Mouse (Mus musculus) hindbrain, embryonic 13.5 days (tissue): ENCODE results near the gene C2cd5. TPM values are rescaled to one million over a fixed set of nuclear protein-coding genes. Genes with fewer than 3 reads are reported as not detected.
A peak's percentile ranks its signal among the peaks of the same experiment; 100 is the strongest.

Experiments used
- ATAC-seq: fragments of 200-750 bp; cut with Nextera tagmentation; 2 replicates; pipeline ENCODE4 v1.8.0; 2017; ENCODE audit warnings: moderate TSS enrichment; ENCODE audit not compliant: low FRiP score
- H3K27ac ChIP-seq: fragments of 300-500 bp; sonication (generic); 2 replicates; pipeline ENCODE4 v1.5.1; 2015; ENCODE audit warnings: inconsistent platforms, mild to moderate bottlenecking, moderate library complexity
- H3K27me3 ChIP-seq: fragments of 300-500 bp; sonication (generic); 2 replicates; pipeline ENCODE4 v1.6.1; 2015; ENCODE audit warnings: mild to moderate bottlenecking, inconsistent platforms
- H3K36me3 ChIP-seq: fragments of 300-500 bp; sonication (generic); 2 replicates; pipeline ENCODE4 v1.6.1; 2015; ENCODE audit warnings: mild to moderate bottlenecking, inconsistent platforms
- H3K4me1 ChIP-seq: fragments of 300-500 bp; sonication (generic); replicated peaks from 2 replicates; pipeline ENCODE4 v1.6.1; 2015; ENCODE audit warnings: inconsistent platforms
- H3K4me2 ChIP-seq: fragments of 300-500 bp; sonication (generic); 2 replicates; pipeline ENCODE4 v1.6.1; 2015; ENCODE audit warnings: inconsistent platforms, mild to moderate bottlenecking, moderate library complexity
- H3K4me3 ChIP-seq: fragments of 300-500 bp; sonication (generic); 2 replicates; pipeline ENCODE4 v1.5.1; 2015; ENCODE audit warnings: mild to moderate bottlenecking, inconsistent platforms
- H3K9ac ChIP-seq: fragments of 300-500 bp; sonication (generic); 2 replicates; pipeline ENCODE4 v1.6.1; 2015; ENCODE audit warnings: mild to moderate bottlenecking, inconsistent platforms
- H3K9me3 ChIP-seq: fragments of 300-500 bp; sonication (generic); 2 replicates; pipeline ENCODE4 v1.6.1; 2016; ENCODE audit warnings: inconsistent platforms
- WGBS: fragments of 180-500 bp; shearing (Covaris S2); methylation state at CpG from one replicate; pipeline ENCODE4 v1.1.7; 2015; 5-methylcytosine and 5-hydroxymethylcytosine counted together
- polyA plus RNA-seq: library from polyadenylated mRNA; unstranded; fragments of >200 nt; fragmentation: Nextera tagmentation; extraction: Ambion mirVana; gene quantifications from 2 replicates; pipeline ENCODE4 v1.2.1, GENCODE M21; 2015

The C2cd5 gene
- polyA plus RNA-seq, 1 experiment from 2014 or later = 47.6 TPM

DNA sequence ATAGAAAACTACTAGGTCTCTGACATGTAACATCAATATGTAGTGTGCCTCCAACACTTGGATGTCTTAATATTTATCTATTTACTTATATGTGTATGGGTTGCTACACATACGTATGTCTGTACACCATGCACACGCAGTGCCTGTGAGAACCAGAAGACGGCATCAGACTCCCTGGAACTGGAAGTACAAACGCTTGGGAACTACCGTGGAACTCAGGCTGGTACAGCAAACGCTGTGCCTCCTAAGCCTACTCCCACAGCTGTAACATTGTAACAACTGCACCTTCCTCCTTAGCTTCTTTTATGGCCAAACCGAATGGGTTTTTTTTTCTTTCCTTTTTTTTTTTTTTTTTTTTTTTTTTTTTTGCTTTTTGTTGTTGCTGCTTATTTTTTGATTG is 10.4 kb upstream of the C2cd5 start:
- WGBS = 89% methylated on average over 7 of the region's 7 CpGs
- no peak overlapping the region for H3K4me2 ChIP-seq
- no peak overlapping the region for H3K4me3 ChIP-seq
- H3K36me3 ChIP-seq = no peaks in the 10 kb centered on the region
- H3K9me3 ChIP-seq = no peaks in the 10 kb centered on the region
- no peak overlapping the region for H3K9ac ChIP-seq
- H3K27ac ChIP-seq = no peak overlapping the region
- no peaks in the 10 kb centered on the region for H3K27me3 ChIP-seq
- ATAC-seq = no peak
- H3K4me1 ChIP-seq = 0 out of 2 replicates have a peak, but pooled peaks cover 3% of the 10 kb centered on the region

GRCm38 (mm10) chr6:143109622-143110218 is 9.8 kb upstream of the C2cd5 start:
- no peak overlapping the region for H3K27ac ChIP-seq
- H3K9ac ChIP-seq = no peak overlapping the region
- no peak for ATAC-seq
- H3K4me2 ChIP-seq = no peak overlapping the region
- no peaks in the 10 kb centered on the region for H3K36me3 ChIP-seq
- no peaks in the 10 kb centered on the region for H3K9me3 ChIP-seq
- H3K27me3 ChIP-seq = no peaks in the 10 kb centered on the region
- H3K4me3 ChIP-seq = no peak overlapping the region
- WGBS = 75% methylated on average over 16 of the region's 16 CpGs
- H3K4me1 ChIP-seq = 0 out of 2 replicates have a peak, but pooled peaks cover 3% of the 10 kb centered on the region

DNA sequence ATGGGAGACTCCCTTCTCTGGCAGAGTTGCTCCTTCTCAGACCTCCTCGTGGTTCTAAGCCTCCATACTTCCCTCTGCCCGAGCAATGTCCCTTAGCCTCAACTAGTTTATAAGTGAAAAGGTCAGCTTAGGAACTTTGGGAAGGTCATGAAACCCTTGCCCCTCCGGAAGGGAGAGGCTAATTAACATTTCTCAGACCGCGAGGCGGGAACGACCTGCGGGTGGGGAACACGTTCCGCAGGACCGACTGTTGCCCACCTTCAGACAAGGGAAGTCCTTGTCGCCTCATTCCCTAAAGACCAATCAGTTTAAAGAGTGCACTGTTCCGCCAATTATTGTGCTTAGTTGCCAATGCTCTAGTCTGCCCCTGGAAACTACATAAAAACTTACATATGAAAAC is 8.1 kb upstream of the C2cd5 start:
- 82% methylated on average over 13 of the region's 13 CpGs for WGBS
- H3K9me3 ChIP-seq = no peaks in the 10 kb centered on the region
- H3K4me1 ChIP-seq = no peaks in the 10 kb centered on the region

GRCm38 (mm10) chr6:143107611-143108010 is 7.7 kb upstream of the C2cd5 start:
- Histone ChIP-seq H3K9ac (no peak overlapping the region), H3K4me3 (no peak overlapping the region), H3K36me3 (no peaks in the 10 kb centered on the region), H3K4me1 (no peaks in the 10 kb centered on the region), H3K9me3 (no peaks in the 10 kb centered on the region), H3K27ac (no peak overlapping the region), H3K27me3 (0 out of 2 replicates have a peak, but pooled peaks cover under 1% of the 10 kb centered on the region), H3K4me2 (no peak overlapping the region)
- WGBS = 95% methylated on average over 4 of the region's 4 CpGs
- ATAC-seq = no peak

More for the DNA sequence above, 8.1 kb upstream of the C2cd5 start:
- H3K27me3 ChIP-seq = no peaks in the 10 kb centered on the region
- ATAC-seq = no peak
- H3K36me3 ChIP-seq = no peaks in the 10 kb centered on the region
- no peak overlapping the region for H3K4me3 ChIP-seq
- H3K9ac ChIP-seq = no peak overlapping the region
- no peak overlapping the region for H3K4me2 ChIP-seq
- no peak overlapping the region for H3K27ac ChIP-seq

GRCm38 (mm10) chr6:143105766-143106165 is 5.8 kb upstream of the C2cd5 start:
- 85% methylated on average over 3 of the region's 3 CpGs for WGBS
- Histone ChIP-seq H3K4me2 (no peak overlapping the region), H3K36me3 (no peaks in the 10 kb centered on the region), H3K4me3 (no peak overlapping the region), H3K9me3 (no peaks in the 10 kb centered on the region), H3K4me1 (no peaks in the 10 kb centered on the region; the same call in 1 of the 2 replicates), H3K9ac (no peak overlapping the region), H3K27ac (no peak overlapping the region), H3K27me3 (0 out of 2 replicates have a peak, but pooled peaks cover 7% of the 10 kb centered on the region)
- no peak for ATAC-seq

DNA sequence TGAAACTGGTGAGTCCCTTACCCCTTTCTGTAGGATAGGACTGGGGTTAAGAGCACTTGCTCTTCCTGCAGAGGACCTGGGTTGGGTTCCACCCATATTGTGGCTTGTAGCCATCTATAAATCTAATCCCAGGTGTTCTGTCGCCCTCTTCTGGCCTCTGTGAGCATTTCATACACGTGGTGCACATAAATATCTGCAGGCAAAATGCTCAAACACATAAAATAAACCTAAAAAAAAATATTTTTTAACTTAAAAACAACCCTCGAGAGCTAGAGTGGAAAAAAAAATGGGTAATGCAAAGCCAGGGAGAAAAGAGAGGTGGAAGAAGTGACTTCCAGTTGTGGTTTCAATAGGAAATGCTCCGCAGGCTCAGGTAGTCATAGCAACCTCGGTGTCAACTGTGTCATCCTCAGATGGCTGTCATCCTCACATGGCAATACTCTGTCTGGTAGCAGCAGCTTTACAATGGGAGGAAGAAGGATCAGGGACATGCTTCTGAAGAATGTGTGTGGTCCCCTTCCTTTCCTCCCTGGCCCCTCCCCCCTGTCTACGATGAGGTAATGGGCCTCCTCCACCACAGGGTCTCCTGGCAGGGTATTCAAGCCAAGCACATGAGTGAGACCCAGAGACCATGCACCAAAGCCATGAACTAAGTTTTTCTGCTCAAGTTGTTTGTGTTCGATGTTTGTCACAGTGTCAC is 4.2 kb upstream of the C2cd5 start:
- ATAC-seq = no peak
- Histone ChIP-seq H3K27me3 (0 out of 2 replicates have a peak, but pooled peaks cover 7% of the 10 kb centered on the region), H3K36me3 (no peaks in the 10 kb centered on the region), H3K4me1 (no peaks in the 10 kb centered on the region; the same call in 1 of the 2 replicates), H3K27ac (no peak overlapping the region), H3K4me2 (no peak overlapping the region), H3K9me3 (no peaks in the 10 kb centered on the region), H3K9ac (no peak overlapping the region), H3K4me3 (no peak overlapping the region)
- WGBS = 71% methylated on average over 7 of the region's 7 CpGs

GRCm38 (mm10) chr6:143100478-143101115 is 656 bp upstream of the C2cd5 start:
- Histone ChIP-seq H3K36me3 (peaks cover 17% of the 10 kb centered on the region), H3K9ac (peak overlapping the region; percentile 91), H3K4me2 (peak overlapping the region; percentile 70), H3K4me1 (peaks cover 21% of the 10 kb centered on the region), H3K27ac (no peak overlapping the region), H3K9me3 (no peaks in the 10 kb centered on the region), H3K27me3 (0 out of 2 replicates have a peak, but pooled peaks cover 7% of the 10 kb centered on the region), H3K4me3 (peak overlapping the region; percentile 87)
- 51% methylated on average over 8 of the region's 8 CpGs for WGBS
- ATAC-seq = no peak

DNA sequence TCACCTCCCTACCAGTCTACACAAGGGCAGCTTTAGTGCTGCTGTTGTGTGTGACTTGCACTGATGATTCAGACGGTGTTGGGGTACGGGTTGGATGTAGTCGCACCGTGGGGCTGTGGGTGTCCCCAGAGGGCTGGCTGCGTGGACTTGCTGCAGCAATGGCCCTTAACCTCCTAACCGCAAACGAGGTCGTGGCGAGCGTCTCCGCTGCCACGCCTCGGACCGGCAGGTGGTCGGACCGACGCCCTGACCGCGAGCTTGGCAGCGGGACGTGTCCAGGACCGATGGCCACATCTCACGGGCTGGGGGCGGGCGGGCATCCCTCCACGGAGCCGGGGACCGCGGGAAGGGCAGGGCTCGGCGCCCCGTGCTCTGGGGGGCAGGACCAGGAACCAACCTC is 660 bp downstream of the C2cd5 start:
- Histone ChIP-seq H3K27me3 (0 out of 2 replicates have a peak, but pooled peaks cover 7% of the 10 kb centered on the region), H3K4me2 (peak overlapping the region; percentile 66), H3K9ac (peak overlapping the region; percentile 91), H3K4me3 (peak overlapping the region; percentile 87), H3K9me3 (no peaks in the 10 kb centered on the region), H3K27ac (peak overlapping the region; percentile 98), H3K4me1 (peaks cover 31% of the 10 kb centered on the region), H3K36me3 (peaks cover 17% of the 10 kb centered on the region)
- peak; percentile 68 for ATAC-seq
- 1% methylated on average over 29 of the region's 32 CpGs for WGBS

GRCm38 (mm10) chr6:143095126-143095525 is 4.8 kb downstream of the C2cd5 start:
- H3K9me3 ChIP-seq = no peaks in the 10 kb centered on the region
- H3K4me1 ChIP-seq = peaks cover 31% of the 10 kb centered on the region
- 83% methylated on average over 11 of the region's 11 CpGs for WGBS
- H3K4me3 ChIP-seq = no peak overlapping the region
- H3K27me3 ChIP-seq = no peaks in the 10 kb centered on the region
- ATAC-seq = no peak
- H3K4me2 ChIP-seq = no peak overlapping the region
- no peak overlapping the region for H3K27ac ChIP-seq
- H3K36me3 ChIP-seq = peaks cover 37% of the 10 kb centered on the region
- H3K9ac ChIP-seq = no peak overlapping the region

DNA sequence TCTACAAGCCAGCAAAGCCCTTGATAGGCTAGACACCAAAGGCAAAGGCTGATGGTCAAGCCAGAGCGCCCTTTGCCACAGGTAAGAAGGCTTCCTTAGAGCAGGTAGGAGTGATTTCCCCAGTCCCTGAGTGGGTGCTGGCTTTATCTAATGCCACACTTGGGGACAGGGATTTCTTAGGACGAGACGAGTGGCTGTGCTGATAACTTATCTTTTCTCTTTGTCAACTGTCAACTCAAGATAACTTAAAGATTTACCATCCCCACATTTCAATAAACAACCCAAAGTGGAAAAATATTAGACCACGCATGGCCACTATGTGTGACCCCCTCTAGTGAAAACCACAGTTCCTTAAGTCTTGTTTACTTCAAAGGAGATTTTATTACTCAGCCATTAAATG is 7.1 kb downstream of the C2cd5 start:
- no peaks in the 10 kb centered on the region for H3K9me3 ChIP-seq
- H3K4me1 ChIP-seq = peaks cover 22% of the 10 kb centered on the region
- peaks cover 57% of the 10 kb centered on the region for H3K36me3 ChIP-seq
- H3K27me3 ChIP-seq = no peaks in the 10 kb centered on the region
- no peak for ATAC-seq
- H3K4me2 ChIP-seq = no peak overlapping the region
- no peak overlapping the region for H3K4me3 ChIP-seq
- no peak overlapping the region for H3K27ac ChIP-seq
- H3K9ac ChIP-seq = no peak overlapping the region
- WGBS = 94% methylated on average over 4 of the region's 4 CpGs

- WGBS = 98% methylated on average over 6 of the region's 6 CpGs
- ATAC-seq = no peak
- Histone ChIP-seq H3K4me1 (peaks cover 13% of the 10 kb centered on the region), H3K27ac (no peak overlapping the region), H3K4me3 (no peak overlapping the region), H3K4me2 (no peak overlapping the region), H3K36me3 (peaks cover 61% of the 10 kb centered on the region), H3K9me3 (no peaks in the 10 kb centered on the region), H3K27me3 (no peaks in the 10 kb centered on the region), H3K9ac (no peak overlapping the region)
Measured at GRCm38 (mm10) chr6:143091076-143091475, 8.9 kb downstream of the C2cd5 start.

GRCm38 (mm10) chr6:143087332-143087731 is 12.6 kb downstream of the C2cd5 start:
- WGBS = 94% methylated on average over 4 of the region's 4 CpGs
- Histone ChIP-seq H3K36me3 (peaks cover 86% of the 10 kb centered on the region), H3K27me3 (no peaks in the 10 kb centered on the region), H3K9me3 (no peaks in the 10 kb centered on the region), H3K27ac (no peak overlapping the region), H3K4me2 (no peak overlapping the region), H3K4me1 (no peaks in the 10 kb centered on the region), H3K4me3 (no peak overlapping the region), H3K9ac (no peak overlapping the region)
- no peak for ATAC-seq
